Mouse (Mus musculus): ENCODE data around the gene U90926. TPM values are rescaled to one million over a fixed set of nuclear protein-coding genes. Genes with fewer than 3 reads are reported as not detected.

The U90926 gene
- not detected for total RNA-seq (2023)

GRCm38 (mm10) chr5:92215308-92215707 lies at the start of gene U90926:
U90926 (minus strand) TSS chr5:92215408.

GRCm38 (mm10) chr5:92256218-92256617 lies 41.0 kb upstream of the U90926 start, which contains the start of gene Ppef2:
Ppef2 (minus strand) TSS chr5:92256278.

Other genes starting within 250 kb of the U90926 start
- gene Odaph, start 227.9 kb downstream of the U90926 start, total RNA-seq (2023) = not detected
- 1 to 10 TPM; 2.4 to 2.5 TPM for gene Cdkl2, start 171.5 kb downstream of the U90926 start, total RNA-seq (2023)
- gene G3bp2, start 131.7 kb downstream of the U90926 start, total RNA-seq (2023) = 10 to 100 TPM; 79.7 to 94.4 TPM
- gene Uso1, start 77.5 kb downstream of the U90926 start, total RNA-seq (2023) = 10 to 100 TPM; 65.3 to 67.5 TPM
- gene Ppef2, start 40.9 kb upstream of the U90926 start, total RNA-seq (2023) = 1 to 10 TPM; 2.0 to 3.7 TPM
- gene Naaa, start 62.8 kb upstream of the U90926 start, total RNA-seq (2023) = 100 to 1,000 TPM; 153 to 163 TPM
- 10 to 100 TPM; 49.7 to 57.0 TPM for gene Sdad1, start 95.1 kb upstream of the U90926 start, total RNA-seq (2023)
- gene Cxcl9, start 112.7 kb upstream of the U90926 start, total RNA-seq (2023) = 10 to 100 TPM; 10.4 to 12.1 TPM
- gene Art3, start 116.4 kb upstream of the U90926 start, total RNA-seq (2023) = not detected
- 10 to 100 TPM; 13.8 to 16.7 TPM for gene Cxcl10, start 133.5 kb upstream of the U90926 start, total RNA-seq (2023)
- 10 to 100 TPM; 30.2 to 35.7 TPM for gene Nup54, start 219.8 kb upstream of the U90926 start, total RNA-seq (2023)

All from monocyte, adult 59 days (primary cell).